Mouse (Mus musculus) adrenal gland (tissue): ENCODE measurements at regions not wholly inside any gene's neighbourhood (a gene's known extent, or its start where the extent isn't known, plus 50 kb on each side); places are given as distances from the start of the nearest gene placed in this dataset.

Experiments used
- intact Hi-C: fragments of 180-260 bp; cut with DNase I; formaldehyde crosslinking; loops from one replicate; pipeline ENCODE4 v1.15.1; 2025

DNA sequence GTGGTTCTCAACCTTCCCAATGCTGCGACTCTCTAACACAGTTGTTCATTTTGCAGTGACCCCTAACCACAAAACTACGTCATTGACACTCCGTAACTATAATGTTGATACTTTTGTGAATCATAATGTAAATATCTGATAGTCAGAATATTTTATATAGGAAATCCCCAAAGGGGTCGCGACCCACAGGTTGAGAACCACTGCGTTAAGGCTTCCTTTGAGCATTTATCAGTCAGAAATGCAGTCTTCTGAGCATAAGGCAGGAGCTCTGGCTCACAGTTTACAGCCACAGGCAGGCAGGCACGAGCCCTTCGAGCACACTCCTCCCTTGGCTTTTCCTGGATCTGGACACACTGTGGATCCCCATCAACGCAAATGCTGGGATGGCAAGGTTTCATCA, 57.0 kb downstream of the Nxnl2 start:
- intact Hi-C loops, result no loop called here

DNA sequence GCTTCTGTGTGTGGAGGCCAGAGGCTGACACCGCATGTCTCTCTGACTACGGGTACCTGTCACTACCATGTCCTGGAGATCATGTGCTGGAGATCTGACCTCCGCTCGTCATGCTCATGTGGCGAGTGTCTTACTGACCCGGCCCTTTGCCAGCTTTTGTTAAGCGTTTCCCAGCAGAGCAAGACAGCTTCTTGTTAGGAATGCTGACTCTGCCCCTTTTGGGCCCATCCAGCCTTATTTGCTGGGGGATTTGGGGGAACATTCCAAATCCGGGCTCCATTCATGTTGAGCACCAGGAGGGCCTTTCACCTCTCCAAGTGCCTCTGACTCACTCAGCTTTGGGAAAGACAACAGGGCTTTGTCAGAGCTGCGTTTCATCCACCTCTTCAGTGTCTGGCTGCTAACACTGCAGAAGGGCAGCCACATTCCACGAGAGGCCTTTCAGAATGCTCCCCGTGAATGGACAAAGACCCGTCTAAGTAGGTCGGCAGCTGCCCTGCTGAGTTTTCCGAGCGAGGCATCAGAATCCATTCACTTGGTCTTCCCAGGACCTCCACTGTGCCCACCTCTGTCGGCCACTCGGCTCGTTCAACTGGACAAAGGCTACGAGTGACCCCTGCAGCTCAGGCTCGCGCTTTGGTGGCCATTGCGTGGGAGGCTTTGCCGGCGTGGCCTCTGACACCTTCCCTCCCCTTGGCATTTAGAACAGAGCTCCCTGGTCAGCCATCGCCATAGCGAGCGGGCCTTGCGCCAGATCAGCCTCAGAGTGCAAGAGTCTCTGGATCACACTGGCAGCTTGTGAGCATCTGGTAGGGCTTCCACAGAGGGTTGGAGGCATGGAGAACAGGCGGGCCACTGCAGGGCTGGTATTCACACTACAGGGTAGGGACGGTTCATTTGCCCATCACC, 58.3 kb downstream of the Nxnl2 start:
- intact Hi-C loops, result no loop called here

DNA sequence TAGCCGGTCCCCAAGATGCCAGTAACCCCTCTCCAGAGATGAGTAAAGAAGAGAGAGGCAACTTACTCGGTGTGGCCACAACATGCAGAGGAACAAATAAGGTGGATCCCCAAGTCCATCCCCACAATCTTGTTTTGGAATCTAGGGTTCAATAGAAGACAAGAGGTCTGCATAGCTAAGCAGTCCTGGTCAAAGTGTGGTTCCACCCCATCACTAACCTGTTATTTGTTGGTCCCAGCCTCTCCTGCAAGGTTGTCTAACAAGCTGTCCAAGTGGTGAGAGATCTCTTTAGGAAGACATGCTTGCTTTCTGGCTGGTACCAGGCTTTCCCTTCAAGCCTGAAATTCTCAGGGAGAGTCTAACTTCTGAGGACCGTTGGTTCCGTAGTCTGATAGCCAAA, 59.0 kb downstream of the Nxnl2 start:
- intact Hi-C loops, result no loop called here

DNA sequence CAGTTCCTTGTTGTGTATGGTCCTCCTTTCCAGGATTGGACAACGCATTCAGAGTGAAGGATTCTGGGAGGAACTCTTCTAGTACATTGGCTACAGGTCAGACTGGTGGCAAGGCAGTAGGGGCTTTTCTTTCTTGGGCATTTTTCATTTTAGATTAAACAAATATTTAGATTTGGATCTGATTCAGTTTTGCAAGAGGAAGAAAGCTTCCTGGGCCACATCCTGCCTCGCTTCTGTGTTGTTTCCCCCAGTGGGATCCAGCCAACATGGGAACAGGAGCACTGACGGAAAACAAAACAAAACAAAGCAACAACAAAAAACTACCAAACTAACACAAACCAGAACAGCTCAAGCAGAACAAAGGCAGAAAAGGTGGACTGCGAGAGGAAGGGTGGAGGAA, 60.8 kb downstream of the Nxnl2 start:
- intact Hi-C loops, result no loop called here

DNA sequence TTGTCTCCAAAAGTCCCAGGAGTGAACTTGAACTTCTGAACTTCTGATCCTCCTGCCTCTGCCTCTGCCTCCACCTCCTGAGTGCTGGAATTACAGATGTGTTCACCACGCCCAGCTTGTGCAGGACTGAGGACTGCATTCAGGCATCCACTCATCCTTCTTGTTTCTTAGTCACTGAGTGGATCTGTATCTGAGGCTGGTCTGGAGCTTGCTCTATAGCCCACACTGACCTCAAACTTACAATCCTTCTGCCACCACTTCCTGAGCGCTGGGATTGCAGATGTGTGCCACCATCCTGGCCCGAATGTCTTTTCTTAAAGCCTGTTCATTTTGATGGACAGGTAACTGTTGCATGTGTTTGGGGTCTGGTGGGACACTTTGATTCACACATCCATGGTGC, 76.6 kb downstream of the Nxnl2 start:
- intact Hi-C loops, result no loop called here

DNA sequence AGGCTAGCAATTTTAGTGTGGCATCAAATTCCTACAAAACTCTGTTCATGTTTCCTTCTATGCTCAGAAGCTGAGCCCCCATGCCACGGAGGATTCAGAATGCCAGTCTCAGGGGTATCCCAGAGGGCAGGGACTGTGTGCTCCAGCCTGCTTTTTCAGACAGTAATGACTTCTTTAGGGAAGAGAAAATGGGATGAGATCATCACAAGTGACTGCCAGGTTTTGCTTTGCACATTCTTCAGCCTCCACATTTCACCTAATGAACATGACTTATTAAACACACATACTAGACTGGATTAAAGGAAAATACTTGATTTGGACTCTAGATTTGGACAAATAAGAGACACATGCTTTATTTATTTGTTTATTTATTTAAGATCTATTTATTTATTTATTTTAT, 82.5 kb downstream of the Nxnl2 start:
- intact Hi-C loops, result no loop called here

DNA sequence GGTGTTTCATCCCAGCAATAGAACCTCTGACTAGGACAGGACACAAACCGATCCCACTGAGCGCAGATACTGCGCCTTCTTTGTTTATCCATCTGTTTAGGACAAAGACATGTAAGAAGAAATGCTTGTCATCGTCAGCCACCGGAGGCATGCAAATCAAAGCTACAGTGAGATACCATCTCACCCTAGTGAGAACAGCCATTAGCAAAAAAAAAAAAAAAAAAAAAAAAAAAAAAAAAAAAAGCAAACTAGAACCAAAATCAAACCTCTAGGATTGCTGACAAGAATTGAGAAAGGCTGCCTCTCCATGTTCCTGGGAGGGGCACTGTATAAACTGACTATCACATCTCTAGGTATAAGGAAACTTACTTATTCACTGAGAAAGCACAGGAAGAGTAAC, 84.9 kb downstream of the Nxnl2 start:
- intact Hi-C loops, result no loop called here

DNA sequence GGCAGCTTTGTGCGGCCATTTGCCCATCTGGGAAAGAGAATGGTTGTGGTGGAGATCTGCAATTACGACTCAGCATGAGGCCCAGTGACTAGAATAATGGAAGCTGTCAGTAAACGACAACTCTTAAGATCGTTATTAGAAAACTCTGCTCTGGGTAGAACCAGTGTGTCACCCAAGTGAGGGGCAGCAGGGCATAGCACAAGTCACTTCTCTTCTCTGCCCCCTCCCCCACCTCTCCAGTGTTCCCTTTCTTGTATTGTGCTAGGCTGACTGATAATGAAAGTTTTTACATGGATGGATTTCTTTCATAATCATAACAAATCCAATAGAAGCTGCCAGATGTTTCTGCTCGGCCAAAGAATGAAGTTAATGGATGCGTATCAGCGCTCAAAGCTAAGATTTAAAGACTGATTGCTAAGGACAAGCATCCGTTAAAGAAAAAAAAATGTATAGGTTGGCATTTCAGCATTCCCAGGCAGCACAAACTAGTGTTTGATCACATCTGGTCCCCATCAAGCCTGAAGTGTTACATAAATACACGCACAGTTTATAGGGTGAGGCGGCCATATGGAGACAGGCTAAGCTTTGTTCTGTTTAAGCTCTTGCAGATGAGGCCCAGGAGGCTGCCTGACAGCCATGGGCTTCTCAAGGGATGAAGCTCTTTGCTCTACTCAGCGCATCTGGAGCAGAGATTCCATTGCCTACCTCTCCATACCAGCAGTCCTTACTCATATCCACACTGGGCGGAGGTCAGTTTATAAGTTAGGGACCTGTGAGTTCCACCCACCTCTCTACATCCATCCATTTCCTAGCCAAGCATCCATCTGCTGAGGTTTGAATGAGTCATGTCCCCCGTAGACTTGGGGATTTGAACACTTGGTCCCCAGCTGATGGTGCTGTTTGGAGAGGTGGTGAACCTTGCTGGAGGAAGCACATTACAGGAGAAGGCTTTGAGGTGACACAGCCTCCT, 88.2 kb downstream of the Nxnl2 start:
- intact Hi-C loops, result no loop called here

DNA sequence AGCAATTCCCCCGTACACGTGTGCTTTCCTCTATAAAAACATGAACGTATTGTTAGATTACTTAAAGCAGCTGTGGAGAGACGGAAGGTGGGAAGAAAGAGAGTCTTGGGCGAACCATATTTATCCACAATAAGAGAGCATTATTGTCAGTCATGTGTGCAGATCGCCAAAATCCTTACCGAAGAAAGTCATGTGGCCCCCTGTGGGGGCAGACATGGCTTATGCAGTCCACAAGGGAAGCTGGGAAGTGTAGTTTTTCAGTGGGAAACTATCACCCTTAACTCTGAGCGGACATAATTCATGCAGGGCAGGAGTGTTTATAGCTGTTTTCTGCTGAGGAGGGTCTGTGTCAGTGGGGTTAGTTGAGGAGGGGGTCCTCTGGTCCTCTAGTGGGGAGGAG, 90.8 kb downstream of the Nxnl2 start:
- intact Hi-C loops, result no loop called here

DNA sequence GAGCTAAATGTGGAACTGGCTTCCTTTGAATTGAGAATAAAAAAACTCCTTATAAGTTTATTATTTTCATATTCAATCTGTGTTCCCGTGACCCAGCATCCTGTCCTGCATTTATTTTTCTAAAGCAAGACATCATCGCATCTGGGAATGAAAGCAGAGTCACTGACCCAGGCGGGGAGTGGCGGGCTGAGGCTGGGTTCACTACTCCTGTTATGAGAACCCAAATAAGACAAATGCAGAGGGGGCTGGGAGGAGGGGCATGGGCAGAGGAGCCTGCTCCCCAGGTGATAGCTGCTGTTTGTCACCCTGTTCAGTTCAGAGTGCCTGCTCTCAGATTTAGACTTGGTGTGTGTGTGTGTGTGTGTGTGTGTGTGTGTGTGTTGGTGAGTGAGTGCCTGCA, 102.0 kb downstream of the Nxnl2 start:
- intact Hi-C loops, result no loop called here

DNA sequence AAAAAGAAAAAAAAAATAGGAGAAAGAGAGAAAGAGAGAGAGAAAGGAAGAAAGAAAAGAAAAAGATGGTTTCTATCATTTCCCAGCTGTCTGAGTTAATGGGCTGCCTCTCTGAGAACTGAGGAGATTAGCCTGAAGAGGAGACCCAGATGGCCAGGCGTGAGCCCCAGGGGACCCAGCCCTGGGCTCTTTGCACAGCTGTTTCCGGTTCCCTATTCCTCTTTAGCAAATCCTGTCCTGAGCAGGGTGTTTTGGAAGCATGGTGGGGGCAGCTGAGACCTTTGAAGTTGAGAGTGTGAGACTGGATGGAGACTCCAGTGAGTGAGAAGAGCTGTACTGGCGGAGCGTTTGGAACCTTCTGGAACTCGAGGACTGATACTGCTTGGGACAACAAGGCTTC, 103.8 kb downstream of the Nxnl2 start:
- intact Hi-C loops, result loop anchor here (5.0 kb wide), 1 partner anchor 77 kb away; no protein-coding TSS in a partner anchor

DNA sequence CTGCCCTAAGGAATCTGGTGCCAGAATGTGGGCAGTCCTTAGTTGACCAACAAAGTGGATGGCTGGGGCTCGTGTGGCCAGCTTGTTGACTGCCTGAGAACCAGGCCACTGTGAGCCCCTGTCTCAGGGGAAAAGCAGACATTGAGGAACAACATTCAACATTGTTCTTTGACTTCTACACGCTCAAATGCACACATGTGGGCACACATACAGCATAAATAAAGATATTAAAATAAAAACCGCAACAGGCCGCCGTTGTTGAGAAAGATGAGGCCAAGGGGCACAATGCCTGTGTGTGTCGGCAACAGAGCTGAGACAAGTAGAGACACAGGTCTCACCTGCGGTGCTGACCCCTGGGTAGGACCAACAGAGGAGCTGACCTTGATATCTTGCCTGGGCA, 105.8 kb downstream of the Nxnl2 start:
- intact Hi-C loops, result loop anchor here (5.0 kb wide), 1 partner anchor 79 kb away; no protein-coding TSS in a partner anchor

DNA sequence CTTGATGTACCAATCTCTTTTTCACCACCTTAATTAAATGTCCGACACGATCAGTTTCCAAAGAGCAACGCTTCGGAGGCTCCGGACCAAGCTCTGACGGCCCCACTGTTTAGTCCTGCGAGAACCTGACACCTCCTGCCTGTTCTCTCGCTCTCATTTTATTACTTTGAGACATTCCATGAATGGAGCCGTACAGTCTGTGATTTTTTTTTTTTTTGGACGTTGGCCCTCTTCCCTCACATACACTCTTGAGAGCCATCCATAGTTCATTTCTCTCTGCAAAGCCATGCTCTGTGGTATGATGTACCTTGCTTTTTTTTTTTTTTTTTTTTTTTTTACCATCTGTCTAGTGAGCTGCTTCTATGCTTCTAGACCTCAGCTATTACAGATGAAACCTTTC, 106.7 kb downstream of the Nxnl2 start:
- intact Hi-C loops, result loop anchor here (5.0 kb wide), 1 partner anchor 80 kb away; no protein-coding TSS in a partner anchor

DNA sequence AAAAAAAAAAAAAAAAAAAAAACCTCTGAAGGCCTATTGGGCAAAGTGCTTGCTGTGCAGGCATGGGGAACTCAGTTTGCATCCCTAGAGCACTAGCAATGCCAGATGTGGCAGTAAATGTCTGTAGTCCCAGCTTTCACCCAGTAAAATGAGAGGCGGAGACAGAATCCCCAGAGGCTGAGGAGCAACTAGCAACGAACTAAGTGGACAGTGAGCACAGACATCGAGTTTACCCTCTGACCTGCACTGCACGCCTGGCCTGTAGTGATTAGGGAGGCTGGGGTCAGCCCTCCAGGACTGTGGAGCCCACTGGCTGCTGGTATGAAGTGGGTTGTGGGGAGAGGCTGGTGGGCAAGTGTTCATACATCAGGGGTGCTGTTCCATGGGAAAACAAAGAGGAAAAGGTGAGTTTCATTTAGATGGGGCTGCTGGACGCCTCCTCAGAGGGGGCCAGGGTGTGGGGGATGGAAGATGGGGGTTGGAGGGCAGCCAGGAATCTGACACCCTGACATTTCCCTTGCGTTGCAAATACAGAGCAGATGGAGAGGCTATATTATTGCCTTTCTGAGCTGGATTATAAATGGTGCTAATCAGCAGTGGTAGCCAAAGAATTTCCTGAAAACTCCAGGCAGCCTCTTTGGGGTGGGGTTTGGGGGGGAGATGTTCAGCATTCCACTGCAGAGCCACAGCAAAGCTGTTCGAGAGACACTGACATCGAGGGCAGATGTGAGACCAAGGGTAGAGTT, 109.0 kb downstream of the Nxnl2 start:
- intact Hi-C loops, result loop anchor here (5.0 kb wide), 1 partner anchor 83 kb away; no protein-coding TSS in a partner anchor

DNA sequence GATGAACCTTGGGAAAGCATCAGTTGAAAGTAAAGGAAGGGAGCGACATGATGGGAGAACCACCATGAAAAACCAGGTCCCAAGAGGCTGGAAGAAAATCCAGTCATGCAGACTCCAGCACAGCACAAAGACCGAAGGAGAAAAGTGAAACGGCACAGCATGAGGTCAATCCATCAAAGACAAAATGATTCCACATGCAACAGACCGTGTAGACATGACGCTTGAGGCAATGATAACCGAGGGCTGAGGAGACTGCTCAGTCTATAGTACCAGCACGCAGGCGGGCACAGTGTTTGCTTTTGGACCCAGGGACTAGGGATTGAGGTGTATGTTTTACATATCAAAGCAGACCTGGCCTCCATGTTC, 109.5 kb downstream of the Nxnl2 start:
- intact Hi-C loops, result no loop called here

DNA sequence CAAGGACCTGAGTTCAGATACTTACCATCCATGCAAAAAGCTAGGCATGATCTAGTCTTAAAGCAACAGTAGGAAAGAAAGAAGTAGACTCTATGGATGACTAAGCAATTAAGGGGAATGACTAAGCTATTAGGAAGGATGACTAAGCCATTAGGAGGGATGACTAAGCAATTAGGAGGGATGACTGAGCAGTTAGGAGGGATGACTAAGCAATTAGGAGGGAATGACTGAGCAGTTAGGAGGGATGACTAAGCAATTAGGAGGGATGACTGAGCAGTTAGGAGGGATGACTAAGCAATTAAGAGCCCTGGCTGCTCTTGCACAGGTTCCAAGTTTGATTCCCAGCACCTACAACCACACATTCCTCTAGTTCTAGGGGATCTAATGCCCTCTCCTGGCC, 113.9 kb downstream of the Nxnl2 start:
- intact Hi-C loops, result no loop called here

DNA sequence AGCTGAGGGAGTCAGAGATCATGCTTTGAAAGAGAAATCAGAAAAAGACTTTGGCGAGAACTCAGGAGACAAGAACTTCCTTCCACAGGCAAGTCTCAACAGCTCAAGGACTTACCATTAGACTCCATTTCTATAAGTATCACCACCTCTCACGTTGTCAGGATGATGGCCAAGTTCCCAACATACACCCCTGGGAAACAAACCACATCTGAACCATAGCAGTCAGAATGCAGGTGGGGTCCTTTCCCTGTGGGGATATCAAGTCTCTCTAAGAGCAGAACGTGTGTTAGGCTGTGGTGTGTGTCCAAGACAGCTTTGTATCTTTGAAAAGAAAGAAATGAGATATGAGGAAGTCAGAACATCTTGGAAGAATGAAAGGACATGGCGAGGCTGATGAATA, 118.6 kb downstream of the Nxnl2 start:
- intact Hi-C loops, result no loop called here

DNA sequence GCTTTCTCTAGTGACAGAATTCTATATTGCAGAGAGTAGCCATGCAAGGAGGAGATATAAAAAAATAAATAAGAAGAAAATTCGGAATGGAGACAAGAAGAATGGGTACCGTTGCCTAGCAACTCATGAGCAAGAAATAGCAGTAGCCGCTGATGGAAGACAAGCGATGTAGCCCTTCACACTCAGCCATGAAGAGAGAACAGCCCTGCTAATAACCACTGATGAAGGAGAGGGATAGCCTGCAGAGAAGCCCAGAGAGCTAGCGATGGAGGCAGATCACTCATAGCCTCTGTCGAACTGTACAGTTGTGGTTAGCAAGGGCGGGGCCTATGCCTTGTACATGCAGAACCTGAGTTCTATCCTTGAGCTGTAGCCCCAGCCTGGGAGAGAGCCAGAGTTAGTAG, 118.4 kb upstream of the S1pr3 start:
- intact Hi-C loops, result loop anchor here (10.0 kb wide), 1 partner anchor 125 kb away; no protein-coding TSS in a partner anchor

DNA sequence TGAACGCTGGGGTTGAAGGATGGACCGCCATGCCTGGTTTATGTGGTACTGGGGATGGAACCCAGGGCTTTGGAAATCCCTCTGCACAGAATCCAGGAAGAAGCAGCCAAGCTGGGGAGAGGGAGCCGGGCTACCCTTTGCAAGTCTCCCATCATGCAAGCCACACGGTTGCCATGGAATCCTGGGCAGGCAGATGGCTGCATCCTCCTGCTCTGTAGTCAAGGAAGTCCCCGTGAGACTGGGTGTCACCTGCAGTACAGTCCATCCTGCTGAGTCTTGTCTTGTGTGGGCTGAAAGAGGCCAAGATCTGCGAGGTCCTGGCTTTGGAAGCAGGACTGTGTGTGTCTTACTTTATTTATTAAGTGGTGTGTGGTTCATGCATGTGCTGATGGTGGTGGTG, 117.5 kb upstream of the S1pr3 start:
- intact Hi-C loops, result loop anchor here (10.0 kb wide), 1 partner anchor 124 kb away; no protein-coding TSS in a partner anchor

DNA sequence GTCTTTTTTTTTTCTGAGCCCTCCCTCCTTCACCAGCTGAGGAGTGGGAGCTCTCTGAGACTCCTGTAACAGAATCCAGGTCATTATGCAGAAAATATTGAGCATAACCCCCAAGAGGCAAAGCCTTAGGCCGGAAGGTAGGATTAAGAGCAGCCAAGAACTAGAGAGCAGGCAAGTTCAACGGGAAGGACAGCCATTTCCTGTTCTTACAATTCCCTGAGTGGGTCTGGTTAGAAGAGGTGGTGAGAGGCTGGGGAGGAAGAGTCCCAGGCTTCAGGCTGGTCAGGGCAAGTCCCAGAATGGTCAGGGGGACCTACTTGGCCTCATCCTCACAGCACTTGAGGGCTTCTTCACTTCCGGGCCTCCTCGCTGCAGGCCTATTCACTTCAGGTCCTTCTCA, 115.4 kb upstream of the S1pr3 start:
- intact Hi-C loops, result loop anchor here (10.0 kb wide), 1 partner anchor 122 kb away; no protein-coding TSS in a partner anchor

DNA sequence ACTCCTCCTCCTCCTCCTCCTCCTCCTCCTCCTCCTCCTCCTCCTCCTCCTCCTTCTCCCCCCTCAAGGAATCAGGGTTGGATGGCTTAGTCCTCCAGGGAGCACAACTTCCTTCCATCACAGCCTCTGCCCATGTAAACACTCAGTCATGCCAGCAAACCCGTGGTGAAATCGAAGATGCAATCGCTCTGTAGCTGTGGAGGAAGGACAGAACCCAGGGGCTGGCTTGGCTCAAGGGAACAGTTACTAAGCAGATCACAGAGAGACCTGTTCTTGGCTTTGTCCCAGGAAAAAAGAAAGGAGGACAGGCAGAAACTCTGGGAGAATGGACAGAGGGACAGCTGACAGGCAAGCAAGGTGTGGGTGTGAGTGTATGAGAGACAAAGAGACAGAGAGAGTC, 112.6 kb upstream of the S1pr3 start:
- intact Hi-C loops, result loop anchor here (10.0 kb wide), 1 partner anchor 119 kb away; no protein-coding TSS in a partner anchor
